ENCODE assay signal across 32 mouse cellular contexts in the genomic region with DNA sequence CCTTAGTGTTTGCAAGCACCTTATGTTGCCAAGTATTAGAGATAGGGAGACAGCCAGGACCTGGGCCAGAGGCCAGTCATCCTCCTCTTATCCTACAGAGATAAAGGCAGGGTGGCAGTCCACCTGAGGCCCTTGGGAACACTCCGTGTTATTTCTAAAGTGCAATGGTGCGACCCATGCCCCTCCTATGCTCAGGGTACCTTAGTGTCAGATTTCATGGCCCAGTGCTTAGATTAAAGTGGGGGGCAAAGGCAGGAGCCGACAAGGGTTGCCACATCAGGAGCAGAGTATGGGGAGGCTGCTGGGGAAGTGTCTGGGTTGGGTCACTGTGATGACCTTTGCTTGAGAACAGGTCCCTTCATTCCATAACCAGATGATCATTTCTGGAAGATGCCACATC. TPM values are rescaled to one million over a fixed set of nuclear protein-coding genes. Genes with fewer than 3 reads are reported as not detected.
"Had no signal": no experiment of that assay in that cellular context is flagged by ENCODE, and none has a peak within 500 bp of the region (broad histone marks: within the 10 kb centered on the region; RNA-seq: fewer than 3 reads in every experiment).

No protein-coding gene starts in this region.

- H3K4me3 ChIP-seq: limb, embryonic 10.5 days; limb, embryonic 12.5 days; limb, embryonic 13.5 days; limb, embryonic 15.5 days; liver, embryonic 12.5 days; liver, embryonic 13.5 days; liver, embryonic 15.5 days; lung, embryonic 15.5 days; midbrain, embryonic 10.5 days; midbrain, embryonic 12.5 days; midbrain, embryonic 13.5 days; midbrain, embryonic 15.5 days; myocyte had no signal

- DNase-seq: left cerebral cortex, postnatal 4 days; liver; liver, embryonic 13.5 days; liver, postnatal 0 days; lung, adult 2 months; lung, embryonic 14.5 days; lung, postnatal 10 days; lung, postnatal 14 days; lung, postnatal 36 days; lung, postnatal 4 days; midbrain, embryonic 14.5 days had no signal

- H3K27ac ChIP-seq: limb, embryonic 10.5 days; limb, embryonic 12.5 days; limb, embryonic 13.5 days; limb, embryonic 15.5 days; liver, embryonic 12.5 days; liver, embryonic 13.5 days; liver, embryonic 14.5 days; liver, embryonic 15.5 days; lung, embryonic 15.5 days; macrophage; midbrain, embryonic 10.5 days; midbrain, embryonic 12.5 days; midbrain, embryonic 13.5 days; midbrain, embryonic 15.5 days had no signal

- H3K9me3 ChIP-seq: limb, embryonic 10.5 days; limb, embryonic 12.5 days; limb, embryonic 13.5 days; limb, embryonic 15.5 days; liver, embryonic 12.5 days; liver, embryonic 13.5 days; liver, embryonic 15.5 days; lung, embryonic 15.5 days; megakaryocyte, embryonic 14.5 days; midbrain, embryonic 10.5 days; midbrain, embryonic 12.5 days; midbrain, embryonic 13.5 days; midbrain, embryonic 15.5 days had no signal

- H3K4me1 ChIP-seq: limb, embryonic 12.5 days; limb, embryonic 13.5 days; limb, embryonic 15.5 days; liver, embryonic 12.5 days; liver, embryonic 13.5 days; liver, embryonic 15.5 days; lung, embryonic 15.5 days; midbrain, embryonic 10.5 days; midbrain, embryonic 12.5 days; midbrain, embryonic 15.5 days had no signal

- H3K27me3 ChIP-seq: limb, embryonic 12.5 days; limb, embryonic 13.5 days; limb, embryonic 15.5 days; liver, embryonic 12.5 days; liver, embryonic 13.5 days; liver, embryonic 15.5 days; lung, embryonic 15.5 days; megakaryocyte, embryonic 14.5 days; midbrain, embryonic 12.5 days; midbrain, embryonic 13.5 days; midbrain, embryonic 15.5 days had no signal

RNA-seq across cellular contexts. Expression of a gene that starts 18.7 kb away (rescaled TPM):
- total RNA-seq: liver, adult 2 months; megakaryocyte progenitor cell, adult 5-6 weeks; megakaryocyte, adult 5-6 weeks; megakaryocyte-erythroid progenitor cell, adult 5-6 weeks; monocyte, adult 5-6 weeks had no signal
- polyA plus RNA-seq: limb, embryonic 11.5 days; liver, adult 2 months; liver, embryonic 14.5 days; lung, adult 2 months; lung, embryonic 14.5 days; macrophage had no signal
